In the genomic region with DNA sequence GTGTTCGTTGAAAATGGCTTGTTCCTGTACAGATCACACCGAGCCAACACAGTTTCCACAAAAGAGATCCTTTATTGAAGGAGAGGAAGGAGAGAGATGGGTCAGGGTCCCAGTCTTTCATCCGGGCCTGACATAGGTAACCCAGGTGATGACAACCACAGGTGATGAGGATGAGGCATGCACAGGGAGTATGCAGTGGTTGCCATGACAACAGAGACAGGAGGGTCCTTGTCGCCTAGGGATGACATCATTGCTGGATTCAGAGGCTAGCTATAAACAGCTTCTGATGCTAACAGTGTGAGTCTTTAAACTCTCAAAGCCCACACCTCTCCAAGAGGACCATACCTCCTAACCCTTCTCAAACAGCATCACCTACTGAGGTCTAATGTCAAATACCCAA, we compare ENCODE assay signal across 19 mouse cellular contexts.
"Had no signal": no experiment of that assay in that cellular context is flagged by ENCODE, and none has a peak within 500 bp of the region (broad histone marks: within the 10 kb centered on the region; RNA-seq: fewer than 3 reads in every experiment).

No protein-coding gene starts in this region.

- DNase-seq: kidney, adult 2 months; kidney, postnatal 25 days; layer of hippocampus, adult 9-11 months; liver; lung, adult 18-20 months; lung, postnatal 14 days; lung, postnatal 4 days; thymus, adult 18-20 months; thymus, postnatal 36 days had no signal

- H3K9ac ChIP-seq: limb, embryonic 13.5 days; liver, embryonic 12.5 days; liver, embryonic 15.5 days; lung, embryonic 15.5 days; midbrain, embryonic 13.5 days; neural tube, embryonic 12.5 days; neural tube, embryonic 15.5 days had no signal

- H3K4me3 ChIP-seq: layer of hippocampus, adult 2 months; limb, embryonic 10.5 days; limb, embryonic 13.5 days; liver, embryonic 12.5 days; liver, embryonic 15.5 days; lung, embryonic 15.5 days; midbrain, embryonic 13.5 days; neural tube, embryonic 12.5 days; neural tube, embryonic 15.5 days had no signal

- H3K4me2 ChIP-seq: limb, embryonic 13.5 days; liver, embryonic 12.5 days; liver, embryonic 15.5 days; lung, embryonic 15.5 days; midbrain, embryonic 13.5 days; neural tube, embryonic 12.5 days; neural tube, embryonic 15.5 days had no signal

- ATAC-seq: liver, embryonic 12.5 days; midbrain, embryonic 13.5 days had no signal

- H3K36me3 ChIP-seq: limb, embryonic 10.5 days; limb, embryonic 13.5 days; liver, embryonic 12.5 days; liver, embryonic 15.5 days; lung, embryonic 15.5 days; midbrain, embryonic 13.5 days; neural tube, embryonic 12.5 days; neural tube, embryonic 15.5 days had no signal

- H3K4me1 ChIP-seq: limb, embryonic 13.5 days; liver, embryonic 12.5 days; liver, embryonic 15.5 days; lung, embryonic 15.5 days; midbrain, embryonic 13.5 days; neural tube, embryonic 12.5 days; neural tube, embryonic 15.5 days had no signal

- H3K27ac ChIP-seq: kidney, postnatal 0 days; limb, embryonic 10.5 days; limb, embryonic 13.5 days; liver, embryonic 12.5 days; liver, embryonic 15.5 days; lung, embryonic 15.5 days; midbrain, embryonic 13.5 days; neural tube, embryonic 12.5 days; neural tube, embryonic 15.5 days had no signal

- H3K27me3 ChIP-seq: limb, embryonic 13.5 days; liver, embryonic 15.5 days; lung, embryonic 15.5 days; midbrain, embryonic 13.5 days; neural tube, embryonic 12.5 days; neural tube, embryonic 15.5 days had no signal

- H3K9me3 ChIP-seq: limb, embryonic 10.5 days; limb, embryonic 13.5 days; liver, embryonic 12.5 days; liver, embryonic 15.5 days; lung, embryonic 15.5 days; midbrain, embryonic 13.5 days; neural tube, embryonic 12.5 days; neural tube, embryonic 15.5 days had no signal
